Mouse (Mus musculus) MEL (cell line): ENCODE results near the gene Acot4. TPM values are rescaled to one million over a fixed set of nuclear protein-coding genes. Genes with fewer than 3 reads are reported as not detected.

ENCODE experiments used
- DNase-seq: peaks from one replicate; pipeline ENCODE4 v3.0.0; 2011; ENCODE audit warnings: low read depth, low spot score
- H3K27ac ChIP-seq: 2 replicates; pipeline ENCODE4 v1.5.1; 2012; ENCODE audit warnings: low read depth, mild to moderate bottlenecking, control low read depth, low read length, moderate library complexity; ENCODE audit not compliant: control insufficient read depth
- H3K27me3 ChIP-seq, 2 experiments: fragments of 150-350 bp in 1 of 2; sonication (generic) in 1 of 2; 2 replicates each; pipeline ENCODE4 v1.6.1; 2012; ENCODE audit warnings: low read length in 2 of 2, mild to moderate bottlenecking in 2 of 2, improper control_type of control experiment in 1 of 2, moderate library complexity in 1 of 2; ENCODE audit not compliant: insufficient read depth in 2 of 2, control insufficient read depth in 1 of 2
- H3K36me3 ChIP-seq, 2 experiments: 2 replicates each; pipeline ENCODE4 v1.6.1; 2012 to 2014; ENCODE audit warnings: low read length in 2 of 2, improper control_type of control experiment in 1 of 2, inconsistent platforms in 1 of 2, mild to moderate bottlenecking in 1 of 2; ENCODE audit not compliant: insufficient read depth in 2 of 2, control insufficient read depth in 1 of 2
- H3K4me1 ChIP-seq, 2 experiments: fragments of 150-350 bp in 1 of 2; sonication (generic) in 1 of 2; 2 replicates each; pipeline ENCODE4 v1.6.1; 2012; ENCODE audit warnings: low read length in 2 of 2, improper control_type of control experiment in 1 of 2, mild to moderate bottlenecking in 1 of 2; ENCODE audit not compliant: insufficient read depth in 2 of 2, control insufficient read depth in 1 of 2
- H3K4me3 ChIP-seq, 2 experiments: fragments of 150-350 bp in 1 of 2; sonication (generic) in 1 of 2; 2 replicates each; pipeline ENCODE4 v1.5.1; 2012; ENCODE audit warnings: low read depth in 2 of 2, low read length in 2 of 2, mild to moderate bottlenecking in 2 of 2, moderate library complexity in 2 of 2, control low read depth in 1 of 2, improper control_type of control experiment in 1 of 2; ENCODE audit not compliant: control insufficient read depth in 1 of 2, insufficient read depth in 1 of 2
- H3K79me2 ChIP-seq: 2 replicates; pipeline ENCODE4 v1.6.1; 2012; ENCODE audit warnings: mild to moderate bottlenecking, low read length, moderate library complexity; ENCODE audit not compliant: control insufficient read depth, poor library complexity, insufficient read depth
- H3K9ac ChIP-seq: 2 replicates; pipeline ENCODE4 v1.6.1; 2012; ENCODE audit warnings: low read depth, mild to moderate bottlenecking, control low read depth, low read length, moderate library complexity; ENCODE audit not compliant: control insufficient read depth, poor library complexity, severe bottlenecking
- H3K9me3 ChIP-seq: fragments of 150-350 bp; sonication (generic); replicated peaks from 2 replicates; pipeline ENCODE4 v1.6.1; 2012; ENCODE audit warnings: mild to moderate bottlenecking, low read length, improper control_type of control experiment, moderate library complexity; ENCODE audit not compliant: insufficient read depth
- CTCF ChIP-seq, 3 experiments: IDR thresholded peaks in 2 of 3; conservative IDR thresholded peaks in 1 of 3; 2 replicates each; pipeline ENCODE4 v1.5.1; 2011 to 2012; ENCODE audit warnings: low read length in 3 of 3, low read depth in 2 of 3, mild to moderate bottlenecking in 2 of 3, improper control_type of control experiment in 1 of 3, inconsistent platforms in 1 of 3, mixed read lengths in 1 of 3, moderate library complexity in 1 of 3; ENCODE audit not compliant: control insufficient read depth in 1 of 3, insufficient read depth in 1 of 3, poor library complexity in 1 of 3, severe bottlenecking in 1 of 3
- E2F4 ChIP-seq: IDR thresholded peaks from 2 replicates; pipeline ENCODE4 v1.6.1; 2011; ENCODE audit warnings: low read depth, low read length, improper control_type of control experiment, borderline replicate concordance
- ELF1 ChIP-seq: IDR thresholded peaks from 2 replicates; pipeline ENCODE4 v1.6.1; 2014; ENCODE audit warnings: low read depth, mild to moderate bottlenecking, inconsistent platforms, low read length, improper control_type of control experiment, moderate library complexity
- EP300 ChIP-seq, 2 experiments: IDR thresholded peaks; 2 replicates each; pipeline ENCODE4 v1.6.1; 2011; ENCODE audit warnings: improper control_type of control experiment in 2 of 2, low read length in 2 of 2, low read depth in 1 of 2, mild to moderate bottlenecking in 1 of 2
- ETS1 ChIP-seq: IDR thresholded peaks from 2 replicates; pipeline ENCODE4 v1.6.1; 2012; ENCODE audit warnings: low read depth, mild to moderate bottlenecking, inconsistent platforms, low read length, improper control_type of control experiment, moderate library complexity
- GABPA ChIP-seq: IDR thresholded peaks from 2 replicates; pipeline ENCODE4 v1.6.1; 2012; ENCODE audit warnings: low read depth, mild to moderate bottlenecking, inconsistent platforms, low read length, improper control_type of control experiment, moderate library complexity
- HCFC1 ChIP-seq: IDR thresholded peaks from 2 replicates; pipeline ENCODE4 v1.6.1; 2012; ENCODE audit warnings: low read depth, mild to moderate bottlenecking, inconsistent platforms, low read length, improper control_type of control experiment, moderate library complexity
- KAT2A ChIP-seq: conservative IDR thresholded peaks from 2 replicates; pipeline ENCODE4 v1.6.1; 2012; ENCODE audit warnings: low read depth, low read length, improper control_type of control experiment, inconsistent platforms
- MAFK ChIP-seq: IDR thresholded peaks from 2 replicates; pipeline ENCODE4 v1.6.1; 2011; ENCODE audit warnings: low read depth, mild to moderate bottlenecking, low read length, improper control_type of control experiment, borderline replicate concordance
- MAX ChIP-seq: IDR thresholded peaks from 2 replicates; pipeline ENCODE4 v1.6.1; 2011; ENCODE audit warnings: low read length, improper control_type of control experiment
- MAZ ChIP-seq: IDR thresholded peaks from 2 replicates; pipeline ENCODE4 v1.6.1; 2012; ENCODE audit warnings: low read depth, mild to moderate bottlenecking, inconsistent platforms, low read length, improper control_type of control experiment
- MEF2A ChIP-seq: IDR thresholded peaks from 2 replicates; pipeline ENCODE4 v1.6.1; 2014; ENCODE audit warnings: low read depth, mild to moderate bottlenecking, inconsistent platforms, low read length, improper control_type of control experiment; ENCODE audit not compliant: poor library complexity, insufficient replicate concordance, severe bottlenecking; ENCODE audit errors: extremely low read depth
- MYB ChIP-seq: IDR thresholded peaks from 2 replicates; pipeline ENCODE4 v1.6.1; 2011; ENCODE audit warnings: mild to moderate bottlenecking, low read depth, low read length, improper control_type of control experiment
- MYC ChIP-seq: IDR thresholded peaks from 2 replicates; pipeline ENCODE4 v1.6.1; 2011; ENCODE audit warnings: low read depth, mild to moderate bottlenecking, low read length, improper control_type of control experiment, moderate library complexity
- POLR2AphosphoS2 ChIP-seq: IDR thresholded peaks from 2 replicates; pipeline ENCODE4 v1.6.1; 2011; ENCODE audit warnings: low read length, improper control_type of control experiment
- POLR2AphosphoS5 ChIP-seq: IDR thresholded peaks from 2 replicates; pipeline ENCODE4 v1.6.1; 2012; ENCODE audit warnings: low read depth, borderline replicate concordance, mild to moderate bottlenecking, inconsistent platforms, low read length, moderate library complexity, mixed read lengths
- RAD21 ChIP-seq: IDR thresholded peaks from 2 replicates; pipeline ENCODE4 v1.6.1; 2011; ENCODE audit warnings: mild to moderate bottlenecking, low read depth, low read length, improper control_type of control experiment
- TBP ChIP-seq: IDR thresholded peaks from 2 replicates; pipeline ENCODE4 v1.8.0; 2011; ENCODE audit warnings: low read depth, low read length, improper control_type of control experiment
- TCF12 ChIP-seq: IDR thresholded peaks from 2 replicates; pipeline ENCODE4 v1.6.1; 2014; ENCODE audit warnings: low read depth, mild to moderate bottlenecking, inconsistent platforms, low read length, improper control_type of control experiment, moderate library complexity
- USF1 ChIP-seq: IDR thresholded peaks from 2 replicates; pipeline ENCODE4 v1.6.1; 2014; ENCODE audit warnings: low read depth, mild to moderate bottlenecking, inconsistent platforms, low read length, improper control_type of control experiment, moderate library complexity
- USF2 ChIP-seq, 2 experiments: IDR thresholded peaks; 2 replicates each; pipeline ENCODE4 v1.6.1; 2011 to 2012; ENCODE audit warnings: improper control_type of control experiment in 2 of 2, low read length in 2 of 2, borderline replicate concordance in 1 of 2, inconsistent platforms in 1 of 2, low read depth in 1 of 2, mild to moderate bottlenecking in 1 of 2; ENCODE audit not compliant: insufficient read depth in 1 of 2
- ZC3H11A ChIP-seq: IDR thresholded peaks from 2 replicates; pipeline ENCODE4 v1.6.1; 2012; ENCODE audit warnings: low read depth, mild to moderate bottlenecking, inconsistent platforms, low read length, improper control_type of control experiment
- polyA plus RNA-seq, 2 experiments: library from polyadenylated mRNA; stranded (reverse) in 1 of 2; unstranded in 1 of 2; fragments of >175 nt in 1 of 2; fragments of >200 nt in 1 of 2; gene quantifications; 2 replicates each; pipeline versions ENCODE4 v1.2.1 to v1.2.4; 2012; ENCODE audit warnings: low replicate concordance in 2 of 2, low read depth in 1 of 2; ENCODE audit not compliant: insufficient read length in 2 of 2, insufficient read depth in 1 of 2, missing spikeins in 1 of 2
- total RNA-seq: library from RNA; depleted of rRNA; stranded (reverse); fragments of 300-350 nt; gene quantifications from 2 replicates; pipeline ENCODE4 v1.2.3, GENCODE M21; 2012

Gene Acot4
- total and polyA plus RNA-seq, 3 experiments, result 0.08 TPM; not detected in 1

DNA sequence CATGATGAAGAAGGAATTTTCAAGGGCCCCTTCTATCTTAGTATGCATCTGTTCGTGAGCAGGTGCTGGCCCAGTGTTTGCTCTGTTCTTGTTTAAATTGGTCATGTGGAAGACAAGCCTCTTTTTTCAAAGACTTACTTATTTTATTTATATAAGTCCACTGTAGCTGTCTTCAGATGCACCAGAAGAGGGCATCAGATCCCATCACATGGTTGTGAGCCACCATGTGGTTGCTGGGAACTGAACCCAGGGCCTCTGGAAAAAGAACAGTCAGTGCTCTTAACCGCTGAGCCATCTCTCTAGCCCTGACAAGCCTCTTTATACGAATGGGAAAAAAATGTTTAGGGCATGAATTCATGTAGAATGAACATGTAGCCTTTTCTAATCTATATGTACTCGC is 48.8 kb upstream of the Acot4 start (continued):
- TF ChIP-seq CTCF (IDR thresholded peaks at IDR 0.05 in 2 of 3, conservative IDR thresholded peaks at IDR 0.05 in 1 of 3; ENCODE audit: control insufficient read depth in 1 of 3, insufficient read depth in 1 of 3, low read depth in 2 of 3, low read length in 3 of 3, poor library complexity in 1 of 3, severe bottlenecking in 1 of 3), result peak in 2 of 3 experiments; percentile 23 to 50; a peak in 2 of 6 replicates
- no peak for TF ChIP-seq POLR2AphosphoS5
- TF ChIP-seq E2F4, result no peak
- TF ChIP-seq GABPA, result no peak
- peak; percentile 50 for TF ChIP-seq RAD21
- peak; percentile 42; the same call in 1 of the 2 replicates for TF ChIP-seq ZC3H11A

DNA sequence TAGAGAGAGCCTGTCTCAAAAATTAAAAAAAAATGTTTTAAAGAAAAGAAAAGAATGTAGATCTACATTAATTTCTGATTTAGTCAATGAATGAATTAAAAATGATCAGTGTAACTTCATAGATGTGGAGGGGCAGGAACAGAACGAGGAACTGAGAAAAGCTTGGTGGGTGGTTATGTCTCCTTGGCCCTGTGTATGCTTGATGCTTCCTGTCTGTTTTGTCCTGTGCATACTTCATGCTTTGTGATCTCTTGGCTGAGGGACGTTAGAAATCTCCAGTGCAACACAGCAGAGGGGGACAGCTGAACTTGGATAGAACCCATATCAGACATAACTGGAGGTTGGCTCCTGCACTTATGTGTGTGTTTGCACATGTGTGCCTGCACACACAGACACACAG is 41.0 kb upstream of the Acot4 start:
- H3K79me2 ChIP-seq, result no peaks in the 10 kb centered on the region
- H3K27me3 ChIP-seq, result no peaks in the 10 kb centered on the region
- H3K27ac ChIP-seq, result no peak overlapping the region
- no peaks in the 10 kb centered on the region for H3K9me3 ChIP-seq
- peaks cover 2 to 24% of the 10 kb centered on the region in 2 experiments; a peak in 3 of 4 replicates for H3K36me3 ChIP-seq
- H3K9ac ChIP-seq, result no peak overlapping the region
- H3K4me3 ChIP-seq, result no peak overlapping the region
- peaks cover 16 to 18% of the 10 kb centered on the region in 2 experiments for H3K4me1 ChIP-seq
- DNase-seq, result no peak
- no peak for TF ChIP-seq ELF1
- no peak for TF ChIP-seq MYB
- no peak for TF ChIP-seq MEF2A
- TF ChIP-seq MAFK, result no peak
- TF ChIP-seq EP300 (IDR thresholded peaks at IDR 0.05; ENCODE audit: low read depth in 1 of 2, low read length in 2 of 2), result no peak
- TF ChIP-seq MYC, result no peak
- no peak for TF ChIP-seq MAX
- no peak for TF ChIP-seq E2F4
- TF ChIP-seq MAZ, result no peak
- TF ChIP-seq GABPA, result no peak
- no peak for TF ChIP-seq USF2 (IDR thresholded peaks at IDR 0.05; ENCODE audit: borderline replicate concordance in 1 of 2, insufficient read depth in 1 of 2, low read depth in 1 of 2, low read length in 2 of 2)
- TF ChIP-seq ZC3H11A, result no peak
- TF ChIP-seq USF1, result no peak
- TF ChIP-seq KAT2A, result no peak
- TF ChIP-seq POLR2AphosphoS2, result no peak
- TF ChIP-seq HCFC1, result no peak
- no peak for TF ChIP-seq TCF12
- no peak for TF ChIP-seq ETS1
- TF ChIP-seq TBP, result no peak
